ENCODE assay signal across 8 mouse cellular contexts in the genomic region with DNA sequence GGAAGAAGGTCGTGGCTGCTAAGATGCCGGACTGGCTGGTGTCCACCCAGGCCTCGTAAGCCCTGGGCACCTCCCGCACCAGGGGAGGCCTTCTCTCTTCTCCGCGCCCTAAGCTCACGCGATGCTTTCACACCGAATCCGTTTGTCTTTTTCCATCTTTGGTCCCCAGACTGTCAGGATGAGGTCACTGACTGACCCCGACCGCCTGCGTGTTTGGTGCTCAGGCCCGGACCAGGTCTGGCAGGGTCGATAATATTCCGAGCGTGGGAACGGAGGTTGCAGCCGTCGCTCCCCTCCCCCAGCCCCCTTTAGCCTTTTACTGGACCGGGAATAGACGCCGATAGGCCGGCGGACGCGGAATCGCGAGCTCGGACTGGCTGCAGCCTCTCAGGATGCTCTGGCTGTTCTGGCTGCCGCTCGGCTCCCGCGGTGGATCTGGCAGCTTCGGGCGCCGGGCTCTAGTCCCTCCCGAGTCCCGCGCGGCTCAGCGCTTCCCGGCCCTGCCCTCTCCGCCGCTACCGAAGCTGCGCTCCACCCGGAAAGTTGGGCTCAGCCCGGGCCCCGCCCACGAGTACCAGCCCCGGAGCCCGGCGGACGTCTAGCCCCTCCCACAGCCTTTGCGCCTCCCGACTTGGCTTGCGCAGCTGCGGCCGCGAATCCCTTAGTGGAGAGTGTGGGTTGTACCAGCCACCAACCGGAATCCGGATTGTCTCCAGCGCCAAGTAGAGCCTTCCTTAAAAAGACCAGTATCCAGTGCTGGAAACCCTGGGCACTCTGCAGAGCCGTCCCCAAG. TPM values are rescaled to one million over a fixed set of nuclear protein-coding genes. Genes with fewer than 3 reads are reported as not detected.
DNase-seq lines count a peak whose midpoint lies in the region; ATAC-seq lines count a peak whose summit lies in the region.

No protein-coding gene starts in this region.

- WGBS in heart, embryonic 13.5 days: under 1% methylated on average over 65 of the region's 65 CpGs
- WGBS in liver, embryonic 12.5 days (ENCODE audit: insufficient replicate concordance): under 1% methylated on average over 65 of the region's 65 CpGs

- H3K9me3 ChIP-seq in heart, embryonic 13.5 days: no peaks in the 10 kb centered on the region
- H3K9me3 ChIP-seq in liver, embryonic 12.5 days (replicated peaks): no peaks in the 10 kb centered on the region

- peak overlapping the region; percentile 64 for H3K27ac ChIP-seq in heart, embryonic 13.5 days (replicated peaks)
- H3K27ac ChIP-seq in liver, embryonic 12.5 days: peak overlapping the region; percentile 32; the same call in 1 of the 2 replicates

- DNase-seq in c-Kit-negative CD71-positive TER-119-positive erythroid progenitor cells, embryonic 14.5 days (ENCODE audit: low read depth, low spot score): peak; percentile 25
- peak; percentile 91 for DNase-seq in fibroblast of lung, adult 2 months (ENCODE audit: low read depth)
- DNase-seq in kidney, postnatal 10 days: peak; percentile 94
- DNase-seq in naive thymus-derived CD4-positive, alpha-beta T cell, adult 2 months (ENCODE audit: low read depth): peak; percentile 81
- DNase-seq in splenic B cell, adult 2 months (ENCODE audit: low read depth, low spot score): peak; percentile 74

- peak; percentile 83 for ATAC-seq in CD4-positive, CD25-positive, alpha-beta regulatory T cell, adult 4 months
- peak; percentile 80 for ATAC-seq in heart, embryonic 13.5 days (ENCODE audit: extremely low read depth, insufficient number of reproducible peaks, low FRiP score, low TSS enrichment)
- ATAC-seq in liver, embryonic 12.5 days: peak; percentile 82

- peaks cover 58% of the 10 kb centered on the region for H3K4me1 ChIP-seq in heart, embryonic 13.5 days
- peaks cover 22% of the 10 kb centered on the region for H3K4me1 ChIP-seq in liver, embryonic 12.5 days

- H3K4me3 ChIP-seq in heart, embryonic 13.5 days: peak overlapping the region; percentile 64
- peak overlapping the region; percentile 57 for H3K4me3 ChIP-seq in liver, embryonic 12.5 days

- 0 out of 2 replicates have a peak, but pooled peaks cover 3% of the 10 kb centered on the region for H3K27me3 ChIP-seq in heart, embryonic 13.5 days (replicated peaks)
- H3K27me3 ChIP-seq in liver, embryonic 12.5 days (replicated peaks): peaks cover 52% of the 10 kb centered on the region
- H3K27me3 ChIP-seq in splenic B cell, adult 2 months (ENCODE audit: control insufficient read depth, insufficient read depth, low read length, poor library complexity, severe bottlenecking): no peaks in the 10 kb centered on the region

- peak overlapping the region; percentile 82 for H3K9ac ChIP-seq in heart, embryonic 13.5 days
- H3K9ac ChIP-seq in liver, embryonic 12.5 days: peak overlapping the region; percentile 55; the same call in 1 of the 2 replicates

- peak overlapping the region; percentile 85 for H3K4me2 ChIP-seq in heart, embryonic 13.5 days
- H3K4me2 ChIP-seq in liver, embryonic 12.5 days: peak overlapping the region; percentile 88

- peaks cover 7% of the 10 kb centered on the region for H3K36me3 ChIP-seq in heart, embryonic 13.5 days
- H3K36me3 ChIP-seq in liver, embryonic 12.5 days: no peaks in the 10 kb centered on the region
- no peaks in the 10 kb centered on the region for H3K36me3 ChIP-seq in splenic B cell, adult 2 months (ENCODE audit: control insufficient read depth, insufficient read depth, low read length, poor library complexity, severe bottlenecking)

RNA-seq across cellular contexts. Expression of gene Slc35e4, which starts 1.0 kb away (rescaled TPM):
- polyA plus RNA-seq in CD4-positive, CD25-positive, alpha-beta regulatory T cell, adult 4 months (2017; shearing (Covaris generic)): 1 to 10 TPM in 1 of 2 experiments, under 1 TPM in 1; 0.75 to 2.2 TPM
- 4.7 and 4.9 TPM in 2 replicates for polyA plus RNA-seq in heart, embryonic 13.5 days (2015; fragmentation: Nextera tagmentation; extraction: Ambion mirVana)
- 0.86 and 1.2 TPM in 2 replicates for polyA plus RNA-seq in liver, embryonic 12.5 days (2016; fragmentation: Nextera tagmentation; extraction: Ambion mirVana)

RNA-seq across cellular contexts. Expression of gene Tcn2, which starts 18.4 kb away (rescaled TPM):
- polyA plus RNA-seq in CD4-positive, CD25-positive, alpha-beta regulatory T cell, adult 4 months (2017; shearing (Covaris generic)): 10 to 100 TPM; 28.0 to 31.2 TPM
- polyA plus RNA-seq in heart, embryonic 13.5 days (2015; fragmentation: Nextera tagmentation; extraction: Ambion mirVana): 67.8 and 69.2 TPM in 2 replicates
- polyA plus RNA-seq in liver, embryonic 12.5 days (2016; fragmentation: Nextera tagmentation; extraction: Ambion mirVana): 14.0 and 14.5 TPM in 2 replicates

RNA-seq across cellular contexts. Expression of gene Dusp18, which starts 18.5 kb away (rescaled TPM):
- polyA plus RNA-seq in CD4-positive, CD25-positive, alpha-beta regulatory T cell, adult 4 months (2017; shearing (Covaris generic)): under 1 TPM; 0.36 to 0.63 TPM
- polyA plus RNA-seq in heart, embryonic 13.5 days (2015; fragmentation: Nextera tagmentation; extraction: Ambion mirVana): 9.7 and 10.7 TPM in 2 replicates
- 0.80 and 0.95 TPM in 2 replicates for polyA plus RNA-seq in liver, embryonic 12.5 days (2016; fragmentation: Nextera tagmentation; extraction: Ambion mirVana)

RNA-seq across cellular contexts. Expression of gene 4921536K21Rik, which starts 18.6 kb away (rescaled TPM):
- polyA plus RNA-seq in CD4-positive, CD25-positive, alpha-beta regulatory T cell, adult 4 months (2017; shearing (Covaris generic)): not detected
- 0.08 and 0.11 TPM in 2 replicates for polyA plus RNA-seq in heart, embryonic 13.5 days (2015; fragmentation: Nextera tagmentation; extraction: Ambion mirVana)
- polyA plus RNA-seq in liver, embryonic 12.5 days (2016; fragmentation: Nextera tagmentation; extraction: Ambion mirVana): 0.05 TPM in 1 of 2 replicates, not detected in the other

RNA-seq across cellular contexts. Expression of gene Osbp2, which starts 49.8 kb away (rescaled TPM):
- polyA plus RNA-seq in CD4-positive, CD25-positive, alpha-beta regulatory T cell, adult 4 months (2017; shearing (Covaris generic)): not detected
- polyA plus RNA-seq in heart, embryonic 13.5 days (2015; fragmentation: Nextera tagmentation; extraction: Ambion mirVana): 0.33 TPM in 2 replicates
- polyA plus RNA-seq in liver, embryonic 12.5 days (2016; fragmentation: Nextera tagmentation; extraction: Ambion mirVana): 0.15 and 0.20 TPM in 2 replicates

Comparison
In these comparisons a context has a peak if more than half of its experiments do, and no peak if none do; other contexts are left out.
1. Peak in every context shown above with its lines: DNase-seq, ATAC-seq, H3K4me3 ChIP-seq and H3K27ac ChIP-seq.
2. DNase-seq: peak in every context shown above with its lines; median percentile 94 in kidney, postnatal 10 days; 91 in fibroblast of lung, adult 2 months; 81 in naive thymus-derived CD4-positive, alpha-beta T cell, adult 2 months; 74 in splenic B cell, adult 2 months; 25 in c-Kit-negative CD71-positive TER-119-positive erythroid progenitor cells, embryonic 14.5 days.